Mouse (Mus musculus) cerebellum, adult 2 months (tissue): ENCODE measurements around the gene Flnc.

Experiments used
- CTCF ChIP-seq: fragments of 200-500 bp; IDR thresholded peaks from 2 replicates; pipeline ENCODE4 v1.5.1; 2011; ENCODE audit warnings: low read depth, mild to moderate bottlenecking, control low read depth, low read length, moderate library complexity, borderline replicate concordance; ENCODE audit not compliant: insufficient read depth
- POLR2A ChIP-seq: fragments of 200-500 bp; IDR thresholded peaks from 2 replicates; pipeline ENCODE4 v1.6.1; 2011; ENCODE audit warnings: low read length, control low read depth, borderline replicate concordance; ENCODE audit not compliant: insufficient read depth

- no peak for TF ChIP-seq CTCF
- TF ChIP-seq POLR2A, result no peak
These were observed 72.4 kb downstream of the Flnc start for GRCm38 (mm10) chr6:29505493-29505892.
